Mouse (Mus musculus): ENCODE data around the gene Pigf.

GRCm38 (mm10) chr17:87068997-87069396 lies 43.8 kb upstream of the Pigf start:
- TF ChIP-seq CTCF (IDR thresholded peaks at IDR 0.05; ENCODE audit: low read depth, low read length) (no peak), POLR2A (IDR thresholded peaks at IDR 0.05; ENCODE audit: borderline replicate concordance, low read depth, low read length) (no peak)

Measured in bone marrow macrophage, adult 2 months (primary cell).